In the genomic region with DNA sequence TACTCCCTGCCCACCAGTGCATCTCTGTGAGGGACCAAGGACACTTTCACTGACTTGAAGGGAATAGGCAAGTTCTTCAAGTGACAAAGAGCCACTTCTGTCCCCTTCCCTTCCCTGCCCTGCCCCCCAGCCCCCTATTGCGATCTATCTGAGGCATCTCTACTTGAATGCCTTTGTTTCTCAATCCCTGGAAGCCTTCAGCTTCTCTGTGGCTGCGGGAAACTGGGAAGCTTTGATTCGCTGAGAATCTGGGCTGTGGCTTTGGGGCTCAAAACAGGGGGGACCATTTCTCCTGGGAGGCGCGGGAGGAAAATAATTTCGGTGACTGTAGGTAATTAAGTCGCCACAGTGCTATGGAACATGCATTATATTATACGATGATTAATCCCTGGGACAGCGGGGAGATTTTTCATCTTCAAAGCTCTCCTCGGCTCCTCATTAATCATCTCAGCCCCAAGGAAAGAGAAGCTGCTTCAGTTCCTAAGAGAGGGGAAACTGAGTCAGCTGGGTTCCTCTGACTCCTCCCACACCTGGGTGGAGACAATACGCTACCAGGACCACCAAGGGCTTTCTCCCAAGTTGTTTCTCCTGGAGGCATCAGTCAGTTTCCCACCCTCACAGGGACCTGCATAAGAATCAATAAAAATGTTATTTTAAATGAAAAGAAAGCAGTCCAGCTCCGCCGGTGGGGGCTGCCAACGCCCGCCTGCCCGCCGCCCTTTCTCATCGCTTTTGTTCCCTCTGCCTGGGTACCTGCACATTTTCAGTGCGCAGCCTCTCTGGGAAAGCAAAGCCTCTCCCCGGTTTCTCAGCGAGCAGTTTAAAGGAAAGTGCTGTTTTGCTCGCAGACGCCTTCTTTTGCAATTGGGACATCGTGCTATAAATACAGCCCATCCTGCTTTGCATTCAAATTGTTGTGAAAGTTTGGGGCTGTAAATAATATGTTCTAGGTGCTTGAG, we compare ENCODE assay signal across 9 mouse cellular contexts. TPM values are rescaled to one million over a fixed set of nuclear protein-coding genes. Genes with fewer than 3 reads are reported as not detected.
A peak's percentile ranks its signal among the peaks of the same experiment; 100 is the strongest.
DNase-seq lines count a peak whose midpoint lies in the region; ATAC-seq and TF ChIP-seq lines count a peak whose summit lies in the region.
"Had no signal": no experiment of that assay in that cellular context is flagged by ENCODE, and none has a peak within 500 bp of the region (broad histone marks: within the 10 kb centered on the region; RNA-seq: fewer than 3 reads in every experiment).

No protein-coding gene starts in this region.

- H3K27me3 ChIP-seq in limb, embryonic 14.5 days (ENCODE audit: control insufficient read depth, insufficient read depth, low read length) = no peaks in the 10 kb centered on the region

- peak; percentile 27 to 52 for DNase-seq in layer of hippocampus, adult 18-20 months (ENCODE audit: low spot score in 2 of 2)
- no peak for DNase-seq in layer of hippocampus, adult 9-10 months (ENCODE audit: low spot score)
- DNase-seq in limb, embryonic 14.5 days (ENCODE audit: low spot score) = peak; percentile 11
- DNase-seq in right cerebral cortex, postnatal 14 days = peak; percentile 40
- DNase-seq in adrenal gland, adult 2 months = no peak
- no peak for DNase-seq in adrenal gland, postnatal 14 days
- DNase-seq in cerebellum, adult 9-11 months = no peak

- H3K4me3 ChIP-seq in limb, embryonic 14.5 days (replicated peaks; ENCODE audit: low read length) = peak overlapping the region; percentile 19

- peak overlapping the region; percentile 46 for H3K4me2 ChIP-seq in limb, embryonic 14.5 days (replicated peaks; ENCODE audit: low read depth, low read length, severe bottlenecking)

- no peak for TF ChIP-seq POLR2A in limb, embryonic 14.5 days (IDR thresholded peaks at IDR 0.05; ENCODE audit: borderline replicate concordance, extremely low read depth, insufficient read depth, insufficient read length)

- H3K9ac ChIP-seq in limb, embryonic 14.5 days (ENCODE audit: low read depth, low read length, severe bottlenecking) = peak overlapping the region; percentile 21; the same call in 1 of the 2 replicates

- peaks cover 8% of the 10 kb centered on the region for H3K4me1 ChIP-seq in limb, embryonic 14.5 days (ENCODE audit: control insufficient read depth, insufficient read depth, low read length)

- no peak overlapping the region for H3K27ac ChIP-seq in limb, embryonic 14.5 days (replicated peaks; ENCODE audit: low read depth, low read length)

- H3K9me3 ChIP-seq in limb, embryonic 14.5 days (ENCODE audit: control insufficient read depth, low read length) = no peaks in the 10 kb centered on the region

- no peaks in the 10 kb centered on the region for H3K36me3 ChIP-seq in limb, embryonic 14.5 days (ENCODE audit: control insufficient read depth, insufficient read depth, low read length)

- WGBS in limb, embryonic 14.5 days = 6% methylated on average over 24 of the region's 24 CpGs

- ATAC-seq in frontal cortex, adult (ENCODE audit: low TSS enrichment) = peak; percentile 52; the same call in 1 of the 2 replicates
- no peak for ATAC-seq in limb, embryonic 14.5 days (ENCODE audit: low FRiP score, low read depth)

RNA-seq across cellular contexts. Expression of a gene that starts 14.1 kb away (rescaled TPM):
- not detected for total RNA-seq in layer of hippocampus, adult 18-20 months (2021)
- 0.40 and 0.69 TPM in 2 replicates for polyA plus RNA-seq in limb, embryonic 14.5 days (2012; rRNA removed)
- polyA plus RNA-seq in limb, embryonic 14.5 days (2014; fragmentation: Nextera tagmentation; extraction: Ambion mirVana) = 0.28 and 0.88 TPM in 2 replicates
- total RNA-seq in adrenal gland, adult 2 months (2021) = not detected
- polyA plus RNA-seq in adrenal gland, adult 2 months (2012; rRNA removed) = not detected in 2 replicates
- total RNA-seq in adrenal gland, postnatal 14 days (2021) = 0.33 TPM in 1 of 2 replicates, not detected in the other
- polyA plus RNA-seq: gonadal fat pad, adult 2 months had no signal

Comparison
In these comparisons a context has a peak if more than half of its experiments do, and no peak if none do; other contexts are left out.
1. DNase-seq: peak in layer of hippocampus, adult 18-20 months (2 of 2), limb, embryonic 14.5 days (single experiment) and right cerebral cortex, postnatal 14 days (single experiment); none in layer of hippocampus, adult 9-10 months (single experiment), adrenal gland, adult 2 months (single experiment), adrenal gland, postnatal 14 days (single experiment) and cerebellum, adult 9-11 months (single experiment).